Mouse (Mus musculus) heart, adult 2 months (tissue): ENCODE measurements at regions not wholly inside any gene's neighbourhood (a gene's known extent, or its start where the extent isn't known, plus 50 kb on each side); places are given as distances from the start of the nearest gene placed in this dataset.

Experiments used
- CTCF ChIP-seq: fragments of 200-600 bp; IDR thresholded peaks from 2 replicates; pipeline ENCODE4 v1.8.1; 2022; ENCODE audit warnings: antibody characterized with exemption, mild to moderate bottlenecking, moderate library complexity
- EP300 ChIP-seq: fragments of 200-500 bp; IDR thresholded peaks from 2 replicates; pipeline ENCODE4 v1.6.1; 2011; ENCODE audit warnings: low read depth, low read length, control low read depth; ENCODE audit not compliant: insufficient read depth
- POLR2A ChIP-seq: fragments of 200-500 bp; IDR thresholded peaks from 2 replicates; pipeline ENCODE4 v1.6.1; 2011; ENCODE audit warnings: mild to moderate bottlenecking, low read depth, low read length, control low read depth; ENCODE audit not compliant: insufficient read depth

DNA sequence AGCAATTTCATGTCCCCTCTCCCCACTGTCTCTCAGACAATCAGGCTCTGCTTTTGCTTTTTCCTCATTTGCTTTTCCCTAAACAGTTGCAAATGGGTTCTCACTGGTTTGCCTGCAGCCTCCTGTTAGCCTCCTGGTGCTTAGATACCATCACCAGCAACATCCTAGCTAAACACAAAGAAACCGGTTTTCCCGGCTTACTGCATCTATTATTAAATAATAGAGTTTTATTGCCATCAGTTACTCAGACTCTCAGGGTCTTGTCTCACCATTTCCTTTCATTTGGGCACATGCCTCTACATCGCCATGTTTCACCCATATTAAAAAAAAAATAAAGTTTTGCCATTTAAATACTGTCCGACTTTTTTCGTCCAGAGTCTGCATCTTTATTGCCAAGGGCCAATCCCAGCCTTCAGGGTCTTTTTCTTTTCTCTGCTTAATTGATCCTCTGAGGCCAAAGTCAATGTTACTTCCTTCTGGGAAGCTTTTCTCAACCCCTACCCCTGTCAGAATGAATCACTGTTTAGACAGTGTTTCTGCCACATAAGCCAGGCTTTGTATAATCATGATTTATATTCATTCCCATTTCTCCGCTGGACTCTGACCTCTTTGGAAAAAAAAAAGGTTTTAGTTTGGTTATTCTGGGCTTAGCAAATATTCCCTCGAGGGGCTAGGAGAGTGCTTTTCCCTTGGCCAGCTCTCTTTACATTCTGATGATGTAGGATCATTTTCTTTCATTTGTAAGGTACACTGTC is 187.4 kb downstream of the Btg1 start:
- TF ChIP-seq EP300 (no peak), CTCF (no peak), POLR2A (no peak)
